Mouse (Mus musculus) kidney, postnatal 14 days (tissue): Measurements from ENCODE around the gene Alg5.
"Not testable (repeated sequence)": the region's sequence is repeated elsewhere in the genome, so short reads cannot be mapped to it uniquely, and the experiment has no call there.

Experiments
- DNase-seq: peaks from one replicate; pipeline ENCODE4 v3.0.0; 2022; ENCODE audit warnings: mixed read lengths

Alg5 gene

GRCm38 (mm10) chr3:54737317-54737716 is 2.0 kb downstream of the Alg5 start:
- DNase-seq = no peak

DNA sequence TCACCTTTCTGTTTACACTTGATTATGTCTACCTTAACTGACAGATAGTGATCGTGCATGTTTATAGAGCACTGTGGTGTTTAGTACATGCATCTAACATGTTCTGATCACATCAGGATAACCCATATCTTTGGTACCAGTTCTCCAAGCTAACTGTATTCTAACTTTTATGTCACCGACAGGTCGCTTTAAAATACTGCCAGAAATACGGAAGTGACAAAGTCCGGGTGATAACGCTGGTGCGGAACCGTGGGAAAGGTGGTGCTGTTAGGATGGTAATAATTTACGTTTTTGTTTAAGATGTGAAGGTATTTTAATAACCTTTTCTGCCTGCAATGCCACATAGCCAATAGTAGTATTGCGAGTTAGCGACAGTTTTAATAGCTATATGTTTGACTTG is 6.6 kb downstream of the Alg5 start:
- no peak for DNase-seq

DNA sequence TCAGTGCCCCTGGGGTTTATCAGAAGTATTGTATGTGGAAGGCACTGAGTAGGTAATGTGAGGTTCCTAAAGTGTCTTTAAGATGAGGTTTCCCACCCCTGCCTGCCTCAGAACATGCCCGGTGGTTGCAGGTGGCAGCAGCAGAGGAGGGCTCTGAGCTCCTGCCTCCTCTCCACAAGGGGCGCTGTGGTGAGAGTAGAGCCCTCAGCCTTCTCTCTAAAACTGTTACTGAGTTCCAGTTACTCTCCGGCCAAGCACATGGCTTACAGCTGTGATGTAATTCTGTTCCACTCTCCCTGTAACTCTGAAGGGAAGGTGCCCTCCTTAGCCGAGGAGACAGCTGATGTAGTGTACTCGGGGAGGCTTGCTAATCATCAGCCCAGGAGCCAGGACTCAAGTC is 10.5 kb downstream of the Alg5 start:
- DNase-seq = peak; percentile 15

- DNase-seq = no peak
These were observed 18.1 kb downstream of the Alg5 start for GRCm38 (mm10) chr3:54753411-54753810.

- DNase-seq = peak; percentile 78
These were observed 20.1 kb downstream of the Alg5 start, which contains the start of gene Smad9 for GRCm38 (mm10) chr3:54755145-54756041. Smad9 (plus strand) TSS chr3:54755582.

GRCm38 (mm10) chr3:54756058-54756457 is 20.7 kb downstream of the Alg5 start:
- DNase-seq = peak; percentile 10

- no peak for DNase-seq
These were observed 22.1 kb downstream of the Alg5 start for GRCm38 (mm10) chr3:54757446-54757845.

DNA sequence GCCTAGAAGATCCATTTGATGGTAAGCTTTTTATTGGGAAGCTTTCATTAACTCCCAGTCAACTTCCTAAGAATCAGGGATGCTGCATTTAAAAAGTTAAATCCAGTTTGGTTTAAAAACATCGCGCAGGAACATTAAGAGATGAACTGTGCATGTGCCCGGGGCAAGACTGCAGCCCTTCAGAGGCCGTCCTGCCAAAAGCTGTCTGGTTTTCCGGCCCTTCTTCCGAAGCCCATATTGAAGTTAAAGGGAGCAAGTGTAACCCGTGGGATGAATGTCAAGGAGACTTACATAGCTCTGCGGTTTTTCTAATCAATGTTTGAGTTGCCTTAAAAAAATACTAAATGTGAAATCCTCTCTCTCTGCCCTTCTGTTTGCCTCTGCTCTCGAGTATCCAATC is 23.9 kb downstream of the Alg5 start:
- DNase-seq = no peak

DNA sequence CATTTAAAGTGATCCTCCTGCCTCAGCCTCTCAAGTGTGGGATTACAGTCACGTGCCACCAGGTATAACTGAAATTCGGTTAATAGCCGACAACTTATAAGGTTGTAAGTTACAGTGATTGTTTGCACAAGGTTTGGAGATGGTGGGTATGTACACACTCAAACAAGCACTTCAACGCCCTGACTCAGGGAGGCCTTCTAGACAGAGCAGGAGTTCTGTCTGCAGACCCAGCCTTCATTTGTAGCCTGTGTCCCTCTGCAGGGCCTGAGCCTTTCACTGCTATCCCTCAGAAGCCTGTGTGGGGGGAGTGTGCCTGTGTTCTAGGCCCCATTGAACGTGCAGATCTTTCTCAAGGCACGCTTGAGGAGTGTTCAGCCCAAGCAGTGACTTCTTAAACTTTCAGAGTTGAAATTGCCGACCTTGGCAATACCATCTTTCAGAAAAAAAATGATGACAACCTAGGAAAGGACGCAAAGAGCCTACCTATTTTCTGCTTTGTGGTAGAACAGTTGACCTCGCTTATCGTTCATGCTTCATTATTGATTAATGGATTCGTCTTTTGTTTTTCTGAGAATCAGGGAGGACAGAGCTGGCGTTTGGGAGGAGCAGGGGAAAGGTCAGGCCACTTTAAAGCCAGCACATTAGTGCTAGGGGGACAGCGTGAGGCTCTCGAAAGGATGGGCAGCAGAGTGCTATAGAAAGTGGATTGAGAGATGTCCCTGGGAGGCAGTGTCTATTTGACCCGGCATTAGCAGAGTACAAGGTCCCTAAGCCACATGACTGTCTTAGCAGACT is 25.2 kb downstream of the Alg5 start:
- DNase-seq = no peak

- DNase-seq = no peak
These were observed 25.9 kb downstream of the Alg5 start for GRCm38 (mm10) chr3:54761258-54761657.

DNA sequence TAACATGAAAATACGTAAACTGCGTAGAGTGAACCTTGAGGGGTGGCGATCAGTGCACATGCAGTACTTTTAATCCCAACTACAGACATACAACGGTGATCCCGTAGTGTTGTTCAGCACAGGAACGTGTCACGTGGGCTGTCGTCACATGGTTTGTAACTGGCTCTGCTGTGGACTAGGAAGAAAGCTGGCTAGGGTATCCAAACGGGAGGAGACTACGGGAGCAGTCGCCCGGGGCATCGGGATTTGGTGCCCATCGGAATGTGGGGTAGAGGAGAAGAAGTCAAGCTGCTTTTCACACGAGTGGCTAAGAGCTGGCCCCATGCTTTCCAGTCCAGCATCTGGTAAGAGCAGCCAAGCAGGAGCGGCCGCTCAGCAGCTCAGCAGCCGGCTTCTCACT is 29.1 kb downstream of the Alg5 start:
- peak; percentile 50 for DNase-seq

- not testable (repeated sequence) for DNase-seq
These were observed 30.2 kb downstream of the Alg5 start for GRCm38 (mm10) chr3:54765521-54765920.

DNA sequence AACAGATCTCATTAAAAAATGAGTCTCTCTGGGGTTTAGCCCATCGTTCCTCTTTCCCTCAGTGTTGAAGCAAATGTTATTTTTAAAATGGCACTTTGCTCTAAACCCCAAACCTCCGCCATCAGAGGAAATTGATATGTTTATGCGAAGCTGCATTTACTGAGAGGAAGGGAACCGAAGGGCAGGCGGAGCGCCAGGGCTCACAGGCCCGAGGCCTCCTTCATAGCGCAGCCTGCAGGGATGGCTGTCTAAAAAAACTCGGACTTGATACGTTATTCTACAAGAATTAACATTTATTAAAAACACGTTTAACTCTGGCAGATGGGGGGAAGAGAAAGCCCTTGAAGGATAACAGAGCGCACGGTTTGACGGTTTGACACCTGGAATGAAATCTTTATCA is 30.7 kb downstream of the Alg5 start:
- DNase-seq = no peak

DNA sequence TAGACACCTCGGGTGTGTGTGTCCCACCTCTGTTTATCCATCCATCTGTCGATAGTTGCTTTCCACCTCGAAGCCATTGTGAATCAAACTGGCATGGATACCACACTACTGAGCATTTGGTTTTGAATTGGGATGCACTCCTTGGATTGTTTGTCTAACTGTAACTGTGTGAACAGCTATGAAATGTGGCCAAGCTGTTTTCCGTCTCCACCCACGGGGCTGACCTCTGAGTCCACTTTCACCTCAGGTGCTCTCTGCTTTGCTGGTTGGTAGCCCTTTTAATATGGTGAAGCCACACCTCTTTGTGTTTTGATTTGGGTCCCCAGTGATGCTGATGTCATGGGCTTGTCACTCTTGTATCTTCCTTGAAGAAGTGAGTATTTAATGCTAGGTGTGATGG is 31.5 kb downstream of the Alg5 start:
- no peak for DNase-seq

GRCm38 (mm10) chr3:54768592-54768991 is 33.3 kb downstream of the Alg5 start:
- DNase-seq = no peak

DNA sequence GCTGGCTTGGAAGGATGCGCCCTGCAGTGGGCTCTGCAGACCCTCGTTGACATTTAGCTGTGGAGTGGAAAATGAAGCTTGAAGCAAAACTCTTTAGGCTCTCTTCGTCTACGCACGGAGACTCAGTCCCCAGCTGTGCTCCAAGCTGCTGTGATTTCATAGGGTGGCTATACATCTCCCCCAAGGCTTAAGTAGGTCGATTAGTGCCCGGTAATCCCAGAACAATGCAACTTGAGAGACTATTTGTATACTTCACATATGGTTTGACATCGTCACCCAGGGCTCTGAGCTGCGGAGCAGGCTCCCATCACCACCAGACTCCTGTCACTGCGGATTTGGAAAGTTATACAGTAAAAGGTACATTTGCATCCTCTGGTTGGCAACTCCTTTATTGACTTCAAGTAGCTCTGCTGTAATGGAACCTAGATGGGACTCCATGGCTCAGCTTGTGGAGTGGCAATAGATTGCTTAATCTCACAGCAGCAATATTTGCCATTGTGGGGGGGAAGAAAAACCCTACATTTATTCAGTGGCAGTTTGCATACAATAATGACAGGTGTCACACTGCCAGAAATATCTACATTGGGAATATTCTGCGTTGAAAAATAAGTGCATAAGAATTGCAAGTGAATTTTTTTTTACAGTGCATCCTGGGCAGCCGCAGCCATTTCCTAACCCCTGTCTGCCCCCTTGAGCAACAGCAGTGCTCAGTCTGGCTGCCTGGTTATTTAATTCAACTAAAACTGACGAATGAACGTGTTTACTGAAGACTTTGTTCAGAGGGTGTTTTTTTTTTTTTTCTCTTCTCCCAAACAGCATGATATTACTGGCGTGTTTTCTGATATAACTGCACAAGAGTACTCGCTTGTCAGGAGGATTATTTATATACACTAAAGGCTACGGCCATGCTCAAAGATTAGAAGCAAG is 34.3 kb downstream of the Alg5 start:
- DNase-seq = no peak

- no peak for DNase-seq
These were observed 38.3 kb downstream of the Alg5 start for GRCm38 (mm10) chr3:54773613-54774012.

DNA sequence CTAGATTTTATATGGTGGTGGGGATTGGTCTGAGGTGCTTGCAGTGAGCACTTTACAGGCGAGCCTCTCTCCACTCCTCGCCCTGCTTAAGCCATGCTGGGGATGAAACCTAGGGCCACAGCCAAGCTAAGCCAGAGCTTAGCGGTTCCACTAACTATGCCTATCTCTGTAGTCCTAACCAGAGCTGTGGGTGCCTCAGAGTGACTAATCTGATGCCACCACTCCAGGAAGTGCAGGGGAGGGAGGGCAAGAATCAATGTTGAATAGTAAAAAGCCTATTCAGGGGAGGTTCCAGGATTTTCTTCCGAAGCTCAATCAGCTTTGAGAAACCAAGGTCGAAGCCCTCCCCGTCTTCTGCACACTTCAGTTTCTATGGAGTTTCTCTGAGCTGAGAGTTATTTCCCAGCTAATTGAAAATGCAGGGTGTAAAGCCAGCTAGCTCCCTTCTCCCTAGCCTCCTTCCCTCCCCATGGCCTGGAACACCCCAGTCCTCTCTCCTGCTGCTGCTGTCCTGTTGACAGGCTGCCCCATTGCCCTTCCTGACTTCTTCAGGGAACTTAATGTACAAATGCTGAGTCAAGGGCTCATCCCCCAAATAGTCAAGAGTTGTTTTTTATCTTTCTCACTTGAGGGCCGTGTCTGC is 40.8 kb downstream of the Alg5 start:
- no peak for DNase-seq

GRCm38 (mm10) chr3:54790601-54791000 is 55.3 kb downstream of the Alg5 start:
- DNase-seq = no peak

GRCm38 (mm10) chr3:54791822-54792677 is 56.7 kb downstream of the Alg5 start:
- no peak for DNase-seq

- DNase-seq = no peak
These were observed 58.4 kb downstream of the Alg5 start for GRCm38 (mm10) chr3:54793762-54794161.
